Mouse (Mus musculus) adrenal gland, adult (tissue): ENCODE measurements around the gene 2010300C02Rik.

ENCODE experiments used
- DNase-seq, 2 experiments: peaks; one replicate each; pipeline ENCODE4 v3.0.0; 2022 to 2023; ENCODE audit warnings: low spot score in 1 of 2; ENCODE audit not compliant: inconsistent age in 2 of 2

2010300C02Rik gene

DNA sequence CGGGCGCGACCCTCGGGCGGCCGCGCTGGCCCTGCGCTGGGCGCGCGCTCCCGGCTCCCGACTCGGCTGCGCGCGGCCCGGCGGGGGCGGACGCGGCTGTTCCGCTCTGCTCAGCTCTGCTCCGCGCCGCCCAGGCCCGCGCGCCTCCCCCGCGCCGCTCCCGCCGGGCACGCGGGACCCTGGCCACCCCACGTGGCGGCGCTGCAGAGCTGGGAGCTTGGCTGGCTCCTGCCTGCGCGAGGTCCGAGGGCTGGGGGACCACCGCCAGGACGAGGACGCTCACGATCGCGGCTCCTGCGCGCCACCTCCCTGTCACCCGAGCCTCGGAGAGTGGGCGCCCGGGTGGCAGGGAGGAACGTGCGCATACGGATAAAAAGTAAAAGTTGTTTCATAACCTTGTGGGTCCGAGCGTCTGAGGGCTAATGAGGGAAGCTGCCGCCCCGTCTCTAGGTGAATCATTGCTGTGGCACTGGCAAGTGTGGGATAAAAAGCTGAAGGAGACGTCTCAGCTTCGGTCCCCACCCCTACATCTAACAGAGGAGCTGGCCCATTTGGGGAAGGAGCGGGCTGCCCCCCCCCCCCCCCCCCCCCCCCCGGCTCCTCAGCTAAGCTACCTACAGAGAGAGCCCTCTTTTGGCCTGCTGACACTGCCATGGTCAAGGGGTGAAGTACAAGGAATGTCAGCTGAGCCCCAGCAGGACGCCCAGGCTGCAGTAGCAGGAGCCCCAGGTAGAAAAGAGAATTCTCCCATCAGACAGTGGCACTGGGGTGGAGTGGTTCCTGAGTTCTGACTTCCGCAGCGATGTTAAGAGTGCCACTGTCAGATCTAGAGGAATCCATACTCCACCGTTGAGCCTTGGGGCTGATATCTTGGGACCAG lies at the start of gene 2010300C02Rik:
Gene 2010300C02Rik, minus strand, starts transcription at position 325 of the 880 bp plus-strand sequence.
- DNase-seq: peak; percentile 64 to 80

DNA sequence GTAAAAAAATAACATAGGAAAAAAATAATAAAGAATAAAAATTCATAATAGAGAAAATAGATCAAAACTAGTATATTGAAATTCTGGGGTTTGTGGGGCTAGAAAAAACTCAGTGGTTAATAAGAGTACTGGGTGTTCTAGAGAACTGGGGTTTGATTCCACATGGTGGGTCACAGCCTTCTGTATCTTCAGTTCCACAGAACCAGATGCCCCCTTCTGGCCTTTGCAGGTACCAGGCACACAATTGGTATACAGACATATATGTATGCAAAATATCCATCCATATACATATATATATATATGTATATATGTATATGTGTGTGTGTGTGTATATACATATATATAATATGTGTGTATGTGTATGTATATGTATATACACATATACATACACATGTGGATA lies 39.5 kb upstream of the 2010300C02Rik start:
- no peak for DNase-seq

DNA sequence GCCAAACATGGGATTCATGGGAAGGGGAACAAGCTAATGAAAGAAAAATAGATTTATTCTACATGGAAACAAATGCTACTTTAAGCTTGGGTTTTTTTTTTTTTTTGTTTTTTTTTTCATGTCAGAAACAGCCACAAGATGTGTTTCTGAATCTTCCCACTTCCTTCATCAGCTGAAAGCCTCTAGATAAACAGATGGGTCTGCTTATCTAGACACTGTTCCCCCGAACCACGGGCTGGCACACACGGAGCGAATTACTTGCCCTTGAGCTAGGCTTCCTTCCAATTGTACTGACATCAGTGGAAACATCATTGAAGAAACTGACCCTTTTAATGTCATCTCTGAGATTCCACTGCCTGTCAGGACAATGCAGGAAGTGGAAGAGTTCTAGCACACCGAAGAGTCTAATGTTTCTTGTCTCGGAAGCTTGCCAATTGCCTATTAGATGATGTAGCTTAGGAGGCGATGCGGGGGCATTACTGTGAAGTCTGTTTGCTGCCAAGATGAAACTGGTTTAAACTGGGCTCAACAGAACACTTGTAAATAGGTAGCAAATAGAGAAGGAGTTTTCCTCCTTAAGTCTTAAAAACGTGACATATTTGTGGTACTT lies 24.9 kb upstream of the 2010300C02Rik start:
- DNase-seq: no peak

DNA sequence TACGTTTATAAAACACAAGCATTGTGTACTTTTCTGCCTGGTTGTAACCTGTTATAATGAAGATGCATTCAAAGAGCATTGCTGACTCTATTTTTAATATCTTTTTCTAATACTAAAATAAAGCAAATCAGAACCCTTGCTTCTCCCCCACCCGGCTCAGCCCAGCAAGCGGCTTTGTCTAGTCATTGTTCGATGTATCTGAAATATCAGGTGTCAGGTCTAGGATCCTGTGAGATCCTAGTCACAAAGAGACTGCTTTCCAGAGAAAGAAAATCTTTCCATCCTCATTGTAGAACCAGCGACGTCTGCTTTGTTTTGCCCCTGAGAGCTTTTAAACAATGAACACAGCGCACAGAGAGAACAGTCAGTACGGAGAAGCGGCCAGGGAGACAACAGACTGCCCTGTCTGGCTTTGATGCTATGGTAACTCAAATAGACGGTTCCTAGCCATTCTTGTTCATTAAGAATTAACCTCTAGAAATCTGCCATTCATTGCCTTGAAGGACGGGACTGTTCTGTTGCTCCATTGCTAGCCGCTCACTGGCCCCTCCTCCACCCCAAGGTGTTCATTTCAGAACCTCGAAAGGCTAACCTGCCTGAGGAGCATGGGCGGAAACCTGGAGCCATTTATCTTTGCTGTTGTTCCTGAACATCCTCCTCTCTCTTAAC lies 22.9 kb upstream of the 2010300C02Rik start:
- DNase-seq: no peak

DNA sequence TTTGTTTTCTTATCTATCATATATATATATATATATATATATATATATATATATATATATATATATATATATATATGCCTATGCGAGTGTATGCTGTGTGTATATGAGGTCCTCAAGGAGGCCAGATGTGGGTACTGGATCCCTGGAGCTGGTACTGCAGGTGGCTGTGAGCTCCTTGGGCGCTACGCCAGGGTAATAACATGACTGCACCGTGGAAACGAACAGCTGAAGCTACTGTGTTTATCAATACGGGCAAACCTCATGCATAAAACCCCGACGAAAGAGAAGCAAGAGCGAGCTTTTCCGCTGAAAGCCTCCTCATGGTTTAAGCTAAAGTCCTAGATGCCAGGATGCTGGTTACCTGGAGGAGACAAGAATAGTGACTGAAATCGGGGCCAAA lies 22.2 kb upstream of the 2010300C02Rik start:
- no peak for DNase-seq

DNA sequence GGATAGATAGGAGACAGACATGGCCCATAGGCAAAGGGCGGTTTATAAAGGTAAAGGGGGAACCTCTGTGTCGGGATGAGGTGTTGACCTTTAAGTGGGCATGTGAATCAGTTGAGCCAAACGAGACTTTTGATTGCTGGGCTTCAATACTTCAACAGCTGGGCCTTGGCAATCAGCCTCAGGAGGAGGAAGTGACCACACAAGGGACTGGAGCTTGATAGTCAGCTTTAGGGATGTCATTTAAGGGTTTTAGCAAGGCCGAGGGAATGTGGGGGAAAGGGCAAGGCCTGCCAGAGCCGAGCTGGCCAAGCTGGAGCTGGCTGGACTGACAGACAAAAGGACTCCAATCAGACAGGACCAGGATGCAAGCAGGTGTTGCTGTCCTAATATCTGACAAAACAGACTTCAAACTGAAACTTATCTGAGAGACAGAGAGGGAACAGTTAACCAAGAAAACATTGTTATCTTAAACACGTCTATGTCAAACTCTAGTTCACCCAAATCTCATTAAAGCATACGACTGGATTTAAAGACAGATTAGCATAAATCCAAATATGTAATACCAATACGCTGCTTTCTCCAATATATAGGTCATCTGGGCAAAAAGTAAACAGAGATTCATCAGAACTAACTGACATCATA lies 20.4 kb upstream of the 2010300C02Rik start:
- no peak for DNase-seq

DNA sequence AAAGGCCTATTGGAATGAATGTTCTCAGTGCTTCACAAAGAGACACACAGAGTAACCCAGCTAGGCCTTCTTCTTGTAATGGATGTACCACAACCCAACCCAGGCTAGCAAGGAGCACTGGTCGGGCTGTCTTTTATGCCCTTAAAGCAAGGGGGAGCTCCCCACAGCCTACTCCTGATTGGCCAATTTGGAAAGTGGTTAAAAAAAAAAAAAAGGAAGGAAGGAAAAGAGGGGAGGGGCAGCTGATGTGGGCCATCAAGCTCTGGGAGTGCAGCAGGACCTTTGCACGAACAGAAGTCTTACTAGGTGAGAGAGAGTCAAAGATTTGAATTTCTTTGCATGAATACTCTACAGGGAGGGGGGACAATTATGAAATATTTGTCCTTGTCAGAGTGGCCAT lies 19.0 kb upstream of the 2010300C02Rik start:
- DNase-seq: no peak

DNA sequence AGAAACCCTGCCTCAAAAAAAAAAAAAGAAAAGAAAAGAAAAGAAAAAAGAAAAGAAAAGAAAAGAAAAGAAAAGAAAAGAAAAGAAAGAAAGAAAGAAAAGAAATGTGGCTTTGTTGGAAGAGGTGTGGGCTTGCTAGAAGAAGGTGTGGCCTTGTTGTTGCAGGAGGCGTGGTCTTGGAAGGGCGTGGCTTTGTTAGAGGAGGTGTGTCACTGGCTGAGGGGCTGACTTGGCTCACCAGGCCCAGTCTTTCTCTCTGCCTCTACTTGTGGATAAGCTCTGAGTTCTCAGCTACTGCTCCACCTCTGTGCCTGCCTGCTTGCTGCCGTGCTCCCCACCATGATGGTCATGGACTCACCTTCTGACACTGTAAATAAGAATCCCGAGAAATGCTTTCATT lies 17.2 kb upstream of the 2010300C02Rik start:
- DNase-seq: no peak

DNA sequence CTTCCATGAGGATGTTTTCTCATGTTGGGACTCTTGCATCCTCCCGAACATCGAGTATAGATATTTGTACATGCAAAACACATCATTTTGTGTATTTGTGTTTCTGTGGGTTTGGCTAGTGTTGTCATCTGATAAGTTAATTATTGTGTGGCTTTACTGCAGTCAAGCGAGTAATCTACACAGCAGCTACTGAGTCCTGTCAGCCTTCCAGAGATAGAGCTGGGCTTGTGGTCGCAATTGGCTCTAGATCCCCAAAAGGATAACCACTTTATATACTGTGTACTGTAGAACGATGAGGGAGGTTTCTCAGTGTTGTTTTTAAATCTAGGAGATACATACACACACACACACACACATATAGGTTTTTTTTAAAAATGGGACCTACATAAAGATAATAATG lies 16.0 kb upstream of the 2010300C02Rik start:
- no peak for DNase-seq

DNA sequence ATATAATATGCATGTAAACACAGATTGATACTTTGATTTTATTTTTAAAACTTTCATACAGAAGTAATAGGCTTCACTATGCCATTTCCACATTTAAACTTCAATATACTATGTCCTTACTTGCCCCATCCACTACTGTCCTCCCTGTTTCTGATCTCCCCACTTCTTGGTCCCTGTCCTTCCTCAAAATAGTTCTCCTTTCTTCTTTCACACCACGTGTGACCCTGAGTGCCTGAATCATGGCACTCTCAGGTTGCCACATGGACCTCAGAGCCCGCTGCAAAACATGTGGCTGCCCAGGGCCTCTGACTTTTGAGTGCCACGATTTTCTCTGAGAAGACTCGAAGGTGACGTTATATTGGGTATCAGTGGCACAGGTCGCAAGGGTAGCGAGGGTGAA lies 15.0 kb upstream of the 2010300C02Rik start:
- no peak for DNase-seq

DNA sequence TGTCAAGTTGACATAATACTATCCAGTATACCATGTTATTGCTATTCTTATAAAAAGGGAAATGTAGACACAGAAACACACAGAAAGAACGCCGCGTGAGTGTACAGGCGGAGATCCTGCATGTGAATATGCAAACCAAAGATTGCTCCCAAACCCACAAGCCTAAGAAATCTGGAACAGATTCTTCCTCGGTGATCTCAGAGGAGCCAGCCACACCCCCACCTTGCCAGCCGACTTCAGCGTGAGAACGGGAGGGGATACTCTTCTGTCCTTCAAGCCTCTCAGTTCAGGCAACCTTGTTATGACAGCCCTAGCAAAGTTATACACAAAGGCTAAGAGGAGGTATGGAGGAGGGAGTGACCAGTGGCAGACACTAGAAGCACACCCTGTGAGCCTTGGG lies 9.5 kb upstream of the 2010300C02Rik start:
- no peak for DNase-seq

DNA sequence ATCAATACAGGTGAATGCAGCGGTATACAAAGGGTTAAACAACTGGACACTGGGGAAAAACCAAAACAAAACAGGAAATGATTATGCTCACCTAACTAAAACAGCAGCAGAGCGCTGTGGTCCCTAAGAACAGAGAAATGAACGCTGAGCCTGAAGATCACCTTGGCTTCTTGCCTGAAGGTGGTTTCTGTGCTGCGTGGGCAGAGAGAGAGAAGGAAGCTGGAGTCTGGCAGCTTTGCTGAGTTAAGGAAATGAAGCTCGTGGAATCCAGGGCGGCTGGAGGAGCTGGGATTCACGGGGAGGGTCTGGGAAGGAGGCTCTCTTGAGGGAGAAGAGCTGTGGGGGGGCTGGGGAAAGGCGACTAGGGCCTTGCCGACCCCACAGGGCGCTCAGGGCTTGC lies 8.2 kb upstream of the 2010300C02Rik start:
- no peak for DNase-seq

DNA sequence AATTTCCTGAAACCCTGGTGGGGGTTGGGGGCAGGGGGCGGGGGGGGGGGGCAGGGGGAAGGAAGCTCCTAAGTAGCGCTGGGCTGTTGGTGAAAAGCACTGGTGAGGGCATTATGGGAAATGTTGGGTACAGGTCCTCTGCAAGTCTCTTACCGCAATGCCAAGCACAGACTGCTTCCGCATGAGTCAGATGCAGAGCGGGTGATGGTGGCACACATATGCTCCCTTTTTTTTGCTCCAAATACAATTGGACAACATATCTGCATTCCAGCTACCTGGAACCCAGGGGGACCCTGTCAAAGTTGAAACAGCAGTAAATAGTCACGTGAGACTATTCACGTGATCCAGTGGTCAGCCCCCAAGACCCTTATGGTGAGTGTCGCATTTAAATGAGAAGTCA lies 7.3 kb upstream of the 2010300C02Rik start:
- no peak for DNase-seq

DNA sequence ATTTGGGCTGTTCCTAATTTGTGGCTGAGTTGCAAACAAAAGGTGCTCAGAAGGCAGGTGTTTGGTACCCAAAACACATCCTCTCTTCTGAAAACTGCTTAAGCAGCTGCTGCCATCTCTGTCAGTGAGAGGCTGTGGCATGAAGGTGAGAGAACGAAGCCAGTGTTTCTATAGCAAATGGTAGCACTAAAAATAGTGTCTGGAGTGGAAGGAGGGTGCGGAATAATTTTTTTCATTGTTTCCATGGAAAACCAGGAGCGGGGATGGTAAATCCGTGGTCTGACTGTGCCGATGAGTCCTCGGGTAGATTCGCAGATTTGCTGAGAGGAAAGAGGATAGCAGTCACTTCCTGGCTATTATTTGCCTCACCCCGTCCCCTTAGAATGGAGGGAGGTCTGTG lies 6.5 kb upstream of the 2010300C02Rik start:
- DNase-seq: no peak

DNA sequence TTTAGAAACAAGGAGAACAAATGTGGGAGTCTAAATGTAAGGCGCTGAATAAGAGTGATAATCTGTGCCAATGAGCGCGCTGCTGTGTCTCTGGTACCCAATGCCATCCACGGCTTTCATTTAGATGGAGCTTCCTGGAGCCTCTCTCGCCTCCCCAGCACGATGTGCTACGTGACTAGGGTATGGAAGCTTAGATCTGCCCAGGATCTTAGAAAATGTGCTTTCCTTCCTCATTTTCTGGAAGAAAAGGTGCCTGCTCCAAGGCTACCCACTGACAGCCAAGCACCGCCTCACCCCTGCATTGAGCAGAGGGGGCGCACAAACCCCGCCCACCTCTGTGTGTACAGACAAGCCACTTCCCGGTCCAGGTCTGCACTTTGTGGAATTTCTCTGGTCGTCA lies 6.0 kb upstream of the 2010300C02Rik start:
- no peak for DNase-seq

DNA sequence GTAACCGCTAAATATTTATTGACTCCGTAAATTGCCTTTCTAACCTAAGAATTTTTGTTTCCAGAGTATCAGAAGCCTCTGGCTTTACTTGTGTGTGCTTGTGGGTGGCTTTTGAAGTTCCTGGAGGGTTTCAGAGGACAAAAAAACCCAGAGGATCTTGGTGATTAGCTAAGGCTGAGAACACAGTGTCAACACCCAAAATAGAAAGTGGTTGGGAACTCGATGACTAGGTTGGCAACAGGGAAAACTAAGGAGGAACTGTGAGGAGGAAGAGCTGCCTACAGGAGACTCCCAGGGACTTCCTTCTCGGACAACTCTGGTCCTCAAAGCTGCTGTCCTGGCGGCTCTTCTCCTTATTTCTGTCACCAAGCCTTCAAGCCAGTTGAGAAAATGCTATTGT lies 1.2 kb upstream of the 2010300C02Rik start:
- no peak for DNase-seq

DNA sequence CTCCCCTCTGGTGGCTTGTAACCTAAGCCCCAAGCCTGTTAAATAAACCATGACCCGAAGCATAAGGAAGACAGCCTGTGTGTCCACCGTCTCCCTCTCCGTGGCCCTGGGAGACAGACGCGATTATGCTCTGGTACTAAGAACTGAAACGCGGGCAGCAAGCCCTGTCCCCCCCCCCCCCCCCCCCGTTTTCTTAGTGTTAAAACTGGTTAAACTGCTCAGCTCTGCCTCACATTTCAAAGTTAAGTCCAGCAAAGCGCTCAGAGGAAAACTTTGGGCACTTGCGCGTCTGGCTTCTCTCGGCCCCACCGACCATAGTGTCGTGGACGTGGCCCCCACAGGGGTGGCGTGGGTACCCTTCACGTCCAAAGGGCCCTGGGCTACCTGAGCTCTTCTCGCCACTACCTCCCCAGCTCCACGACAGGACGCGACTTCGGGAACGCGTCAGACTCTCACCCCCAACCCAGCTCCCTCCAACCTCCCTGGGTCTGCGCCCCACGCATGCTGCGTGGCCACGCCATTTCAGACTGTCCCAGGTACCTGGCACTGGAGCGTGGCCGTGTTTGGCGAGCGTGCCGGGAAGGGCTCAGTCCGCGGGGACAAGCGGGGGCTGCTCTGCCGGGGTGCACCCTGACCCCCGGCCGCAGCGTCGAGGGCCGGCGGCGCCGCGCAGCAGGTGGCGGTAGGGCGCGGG lies 708 bp downstream of the 2010300C02Rik start:
- peak in 1 of 2 experiments; percentile 64 for DNase-seq

DNA sequence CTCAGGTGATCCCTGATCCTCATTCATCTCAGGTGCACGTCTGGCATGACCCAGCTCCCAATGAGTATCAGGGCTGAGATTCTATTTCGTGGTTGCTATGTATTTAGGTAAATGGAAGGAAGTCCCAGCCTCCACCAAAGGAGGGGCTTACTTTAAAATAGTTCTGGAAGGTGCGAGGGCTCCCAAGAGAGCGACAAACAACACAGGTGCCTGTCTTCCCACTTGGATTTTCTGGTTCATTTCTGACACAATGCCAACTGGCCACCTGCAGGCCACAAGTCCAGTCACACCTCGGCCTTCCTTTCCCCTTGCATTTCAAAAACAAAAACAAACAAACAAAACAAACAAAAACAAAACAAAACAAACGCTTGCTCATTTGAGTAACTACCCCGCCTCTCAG lies 1.4 kb downstream of the 2010300C02Rik start:
- no peak for DNase-seq

DNA sequence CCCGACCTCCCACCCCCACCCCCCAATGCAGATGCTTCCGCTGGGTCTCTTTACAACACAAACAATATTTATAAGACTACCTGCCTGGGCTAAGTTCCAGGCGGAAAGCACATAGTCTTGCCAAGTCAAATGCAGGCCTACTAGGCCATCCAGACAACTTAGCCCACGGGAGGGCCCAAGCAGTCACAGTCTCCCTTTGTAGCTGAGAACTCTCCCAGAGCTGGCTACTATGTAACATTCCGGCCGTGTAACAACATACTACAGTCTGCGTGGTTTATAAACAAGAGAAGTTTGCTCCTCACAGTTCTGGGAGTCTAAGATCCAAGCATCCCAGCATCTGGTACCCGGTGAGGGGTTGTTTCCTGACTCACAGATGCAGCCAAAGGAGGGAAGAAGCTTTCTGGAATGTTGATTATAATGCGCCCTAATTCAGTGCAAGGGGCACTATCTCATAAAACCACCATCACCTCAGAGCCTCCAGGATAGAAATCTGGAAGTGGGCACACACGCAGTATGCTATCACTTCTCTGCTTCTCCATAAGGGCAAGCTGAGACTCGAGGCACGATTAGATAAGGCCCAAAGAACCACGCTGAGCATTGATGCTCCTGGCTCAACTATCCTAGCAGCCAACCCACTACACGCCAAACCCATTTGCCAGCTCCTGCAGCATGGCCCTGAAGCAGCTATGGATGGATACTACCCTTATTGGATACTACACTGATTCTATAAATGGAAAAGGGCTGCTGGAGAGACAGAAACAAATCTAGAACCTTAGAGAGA lies 2.3 kb downstream of the 2010300C02Rik start:
- DNase-seq: no peak

DNA sequence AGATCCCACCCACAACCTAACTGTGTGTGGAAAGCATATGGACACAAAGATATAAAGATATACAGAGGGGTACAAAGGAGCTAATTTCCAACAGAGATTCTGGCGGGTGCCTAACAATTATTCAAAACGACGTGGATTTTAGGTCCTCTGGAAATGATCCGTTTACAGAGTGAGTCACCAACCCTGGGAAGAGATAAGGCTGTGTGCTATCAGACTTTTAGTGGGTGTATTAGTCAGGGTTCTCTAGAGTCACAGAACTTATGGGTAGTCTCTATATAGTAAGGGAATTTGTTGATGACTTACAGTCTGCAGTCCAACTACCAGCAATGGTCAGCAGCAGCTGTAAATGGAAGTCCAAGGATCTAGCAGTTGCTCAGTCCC lies 7.5 kb downstream of the 2010300C02Rik start:
- peak in 1 of 2 experiments; percentile 45 for DNase-seq
